Mouse (Mus musculus) MEL (cell line): ENCODE measurements around the gene Nelfb. TPM values are rescaled to one million over a fixed set of nuclear protein-coding genes. Genes with fewer than 3 reads are reported as not detected.

Experiments used
- DNase-seq: peaks from one replicate; pipeline ENCODE4 v3.0.0; 2011; ENCODE audit warnings: low read depth, low spot score
- H3K27ac ChIP-seq: 2 replicates; pipeline ENCODE4 v1.5.1; 2012; ENCODE audit warnings: low read depth, mild to moderate bottlenecking, control low read depth, low read length, moderate library complexity; ENCODE audit not compliant: control insufficient read depth
- H3K27me3 ChIP-seq, 2 experiments: fragments of 150-350 bp in 1 of 2; sonication (generic) in 1 of 2; 2 replicates each; pipeline ENCODE4 v1.6.1; 2012; ENCODE audit warnings: low read length in 2 of 2, mild to moderate bottlenecking in 2 of 2, improper control_type of control experiment in 1 of 2, moderate library complexity in 1 of 2; ENCODE audit not compliant: insufficient read depth in 2 of 2, control insufficient read depth in 1 of 2
- H3K36me3 ChIP-seq, 2 experiments: 2 replicates each; pipeline ENCODE4 v1.6.1; 2012 to 2014; ENCODE audit warnings: low read length in 2 of 2, improper control_type of control experiment in 1 of 2, inconsistent platforms in 1 of 2, mild to moderate bottlenecking in 1 of 2; ENCODE audit not compliant: insufficient read depth in 2 of 2, control insufficient read depth in 1 of 2
- H3K4me1 ChIP-seq, 2 experiments: fragments of 150-350 bp in 1 of 2; sonication (generic) in 1 of 2; 2 replicates each; pipeline ENCODE4 v1.6.1; 2012; ENCODE audit warnings: low read length in 2 of 2, improper control_type of control experiment in 1 of 2, mild to moderate bottlenecking in 1 of 2; ENCODE audit not compliant: insufficient read depth in 2 of 2, control insufficient read depth in 1 of 2
- H3K4me3 ChIP-seq, 2 experiments: fragments of 150-350 bp in 1 of 2; sonication (generic) in 1 of 2; 2 replicates each; pipeline ENCODE4 v1.5.1; 2012; ENCODE audit warnings: low read depth in 2 of 2, low read length in 2 of 2, mild to moderate bottlenecking in 2 of 2, moderate library complexity in 2 of 2, control low read depth in 1 of 2, improper control_type of control experiment in 1 of 2; ENCODE audit not compliant: control insufficient read depth in 1 of 2, insufficient read depth in 1 of 2
- H3K79me2 ChIP-seq: 2 replicates; pipeline ENCODE4 v1.6.1; 2012; ENCODE audit warnings: mild to moderate bottlenecking, low read length, moderate library complexity; ENCODE audit not compliant: control insufficient read depth, poor library complexity, insufficient read depth
- H3K9ac ChIP-seq: 2 replicates; pipeline ENCODE4 v1.6.1; 2012; ENCODE audit warnings: low read depth, mild to moderate bottlenecking, control low read depth, low read length, moderate library complexity; ENCODE audit not compliant: control insufficient read depth, poor library complexity, severe bottlenecking
- H3K9me3 ChIP-seq: fragments of 150-350 bp; sonication (generic); replicated peaks from 2 replicates; pipeline ENCODE4 v1.6.1; 2012; ENCODE audit warnings: mild to moderate bottlenecking, low read length, improper control_type of control experiment, moderate library complexity; ENCODE audit not compliant: insufficient read depth
- CHD1 ChIP-seq: IDR thresholded peaks from 2 replicates; pipeline ENCODE4 v1.6.1; 2012; ENCODE audit warnings: low read depth, mild to moderate bottlenecking, inconsistent platforms, low read length, improper control_type of control experiment
- CTCF ChIP-seq, 3 experiments: IDR thresholded peaks in 2 of 3; conservative IDR thresholded peaks in 1 of 3; 2 replicates each; pipeline ENCODE4 v1.5.1; 2011 to 2012; ENCODE audit warnings: low read length in 3 of 3, low read depth in 2 of 3, mild to moderate bottlenecking in 2 of 3, improper control_type of control experiment in 1 of 3, inconsistent platforms in 1 of 3, mixed read lengths in 1 of 3, moderate library complexity in 1 of 3; ENCODE audit not compliant: control insufficient read depth in 1 of 3, insufficient read depth in 1 of 3, poor library complexity in 1 of 3, severe bottlenecking in 1 of 3
- E2F4 ChIP-seq: IDR thresholded peaks from 2 replicates; pipeline ENCODE4 v1.6.1; 2011; ENCODE audit warnings: low read depth, low read length, improper control_type of control experiment, borderline replicate concordance
- ELF1 ChIP-seq: IDR thresholded peaks from 2 replicates; pipeline ENCODE4 v1.6.1; 2014; ENCODE audit warnings: low read depth, mild to moderate bottlenecking, inconsistent platforms, low read length, improper control_type of control experiment, moderate library complexity
- ETS1 ChIP-seq: IDR thresholded peaks from 2 replicates; pipeline ENCODE4 v1.6.1; 2012; ENCODE audit warnings: low read depth, mild to moderate bottlenecking, inconsistent platforms, low read length, improper control_type of control experiment, moderate library complexity
- GATA1 ChIP-seq: IDR thresholded peaks from 2 replicates; pipeline ENCODE4 v1.6.1; 2011; ENCODE audit warnings: low read depth, low read length, improper control_type of control experiment
- HCFC1 ChIP-seq: IDR thresholded peaks from 2 replicates; pipeline ENCODE4 v1.6.1; 2012; ENCODE audit warnings: low read depth, mild to moderate bottlenecking, inconsistent platforms, low read length, improper control_type of control experiment, moderate library complexity
- JUND ChIP-seq: IDR thresholded peaks from 2 replicates; pipeline ENCODE4 v1.6.1; 2011; ENCODE audit warnings: low read depth, mild to moderate bottlenecking, improper control_type of control experiment, low read length
- KAT2A ChIP-seq: conservative IDR thresholded peaks from 2 replicates; pipeline ENCODE4 v1.6.1; 2012; ENCODE audit warnings: low read depth, low read length, improper control_type of control experiment, inconsistent platforms
- MAFK ChIP-seq: IDR thresholded peaks from 2 replicates; pipeline ENCODE4 v1.6.1; 2011; ENCODE audit warnings: low read depth, mild to moderate bottlenecking, low read length, improper control_type of control experiment, borderline replicate concordance
- MAX ChIP-seq: IDR thresholded peaks from 2 replicates; pipeline ENCODE4 v1.6.1; 2011; ENCODE audit warnings: low read length, improper control_type of control experiment
- MAZ ChIP-seq: IDR thresholded peaks from 2 replicates; pipeline ENCODE4 v1.6.1; 2012; ENCODE audit warnings: low read depth, mild to moderate bottlenecking, inconsistent platforms, low read length, improper control_type of control experiment
- MXI1 ChIP-seq: IDR thresholded peaks from 2 replicates; pipeline ENCODE4 v1.6.1; 2011; ENCODE audit warnings: mild to moderate bottlenecking, low read depth, low read length, improper control_type of control experiment
- MYB ChIP-seq: IDR thresholded peaks from 2 replicates; pipeline ENCODE4 v1.6.1; 2011; ENCODE audit warnings: mild to moderate bottlenecking, low read depth, low read length, improper control_type of control experiment
- MYC ChIP-seq: IDR thresholded peaks from 2 replicates; pipeline ENCODE4 v1.6.1; 2011; ENCODE audit warnings: low read depth, mild to moderate bottlenecking, low read length, improper control_type of control experiment, moderate library complexity
- NELFE ChIP-seq: IDR thresholded peaks from 2 replicates; pipeline ENCODE4 v1.6.1; 2011; ENCODE audit warnings: low read depth, low read length, improper control_type of control experiment
- POLR2A ChIP-seq, 2 experiments: IDR thresholded peaks; 2 replicates each; pipeline ENCODE4 v1.6.1; 2011 to 2012; ENCODE audit warnings: low read length in 2 of 2, mild to moderate bottlenecking in 2 of 2, control low read depth in 1 of 2, improper control_type of control experiment in 1 of 2, low read depth in 1 of 2, moderate library complexity in 1 of 2; ENCODE audit not compliant: control insufficient read depth in 1 of 2, insufficient read depth in 1 of 2, poor library complexity in 1 of 2
- POLR2AphosphoS2 ChIP-seq: IDR thresholded peaks from 2 replicates; pipeline ENCODE4 v1.6.1; 2011; ENCODE audit warnings: low read length, improper control_type of control experiment
- POLR2AphosphoS5 ChIP-seq: IDR thresholded peaks from 2 replicates; pipeline ENCODE4 v1.6.1; 2012; ENCODE audit warnings: low read depth, borderline replicate concordance, mild to moderate bottlenecking, inconsistent platforms, low read length, moderate library complexity, mixed read lengths
- RAD21 ChIP-seq: IDR thresholded peaks from 2 replicates; pipeline ENCODE4 v1.6.1; 2011; ENCODE audit warnings: mild to moderate bottlenecking, low read depth, low read length, improper control_type of control experiment
- RCOR1 ChIP-seq: IDR thresholded peaks from 2 replicates; pipeline ENCODE4 v1.6.1; 2012; ENCODE audit warnings: low read depth, mild to moderate bottlenecking, inconsistent platforms, low read length, improper control_type of control experiment
- SIN3A ChIP-seq: IDR thresholded peaks from 2 replicates; pipeline ENCODE4 v1.6.1; 2012; ENCODE audit warnings: low read length, improper control_type of control experiment, inconsistent platforms
- SMC3 ChIP-seq: IDR thresholded peaks from 2 replicates; pipeline ENCODE4 v1.6.1; 2011; ENCODE audit warnings: low read depth, low read length, improper control_type of control experiment
- TAL1 ChIP-seq: IDR thresholded peaks from 2 replicates; pipeline ENCODE4 v1.6.1; 2012; ENCODE audit warnings: mild to moderate bottlenecking, inconsistent platforms, low read length, moderate library complexity, mixed read lengths
- TBP ChIP-seq: IDR thresholded peaks from 2 replicates; pipeline ENCODE4 v1.8.0; 2011; ENCODE audit warnings: low read depth, low read length, improper control_type of control experiment
- TCF12 ChIP-seq: IDR thresholded peaks from 2 replicates; pipeline ENCODE4 v1.6.1; 2014; ENCODE audit warnings: low read depth, mild to moderate bottlenecking, inconsistent platforms, low read length, improper control_type of control experiment, moderate library complexity
- UBTF ChIP-seq: IDR thresholded peaks from 2 replicates; pipeline ENCODE4 v1.6.1; 2012; ENCODE audit warnings: low read depth, mild to moderate bottlenecking, inconsistent platforms, low read length, improper control_type of control experiment, moderate library complexity, borderline replicate concordance; ENCODE audit not compliant: insufficient read depth
- USF1 ChIP-seq: IDR thresholded peaks from 2 replicates; pipeline ENCODE4 v1.6.1; 2014; ENCODE audit warnings: low read depth, mild to moderate bottlenecking, inconsistent platforms, low read length, improper control_type of control experiment, moderate library complexity
- USF2 ChIP-seq, 2 experiments: IDR thresholded peaks; 2 replicates each; pipeline ENCODE4 v1.6.1; 2011 to 2012; ENCODE audit warnings: improper control_type of control experiment in 2 of 2, low read length in 2 of 2, borderline replicate concordance in 1 of 2, inconsistent platforms in 1 of 2, low read depth in 1 of 2, mild to moderate bottlenecking in 1 of 2; ENCODE audit not compliant: insufficient read depth in 1 of 2
- ZC3H11A ChIP-seq: IDR thresholded peaks from 2 replicates; pipeline ENCODE4 v1.6.1; 2012; ENCODE audit warnings: low read depth, mild to moderate bottlenecking, inconsistent platforms, low read length, improper control_type of control experiment
- ZMIZ1 ChIP-seq: IDR thresholded peaks from 2 replicates; pipeline ENCODE4 v1.6.1; 2012; ENCODE audit warnings: low read depth, mild to moderate bottlenecking, inconsistent platforms, low read length, improper control_type of control experiment, moderate library complexity
- ZNF384 ChIP-seq: IDR thresholded peaks from 2 replicates; pipeline ENCODE4 v1.6.1; 2012; ENCODE audit warnings: low read depth, mild to moderate bottlenecking, inconsistent platforms, low read length, improper control_type of control experiment
- polyA plus RNA-seq, 2 experiments: library from polyadenylated mRNA; stranded (reverse) in 1 of 2; unstranded in 1 of 2; fragments of >175 nt in 1 of 2; fragments of >200 nt in 1 of 2; gene quantifications; 2 replicates each; pipeline versions ENCODE4 v1.2.1 to v1.2.4; 2012; ENCODE audit warnings: low replicate concordance in 2 of 2, low read depth in 1 of 2; ENCODE audit not compliant: insufficient read length in 2 of 2, insufficient read depth in 1 of 2, missing spikeins in 1 of 2
- total RNA-seq: library from RNA; depleted of rRNA; stranded (reverse); fragments of 300-350 nt; gene quantifications from 2 replicates; pipeline ENCODE4 v1.2.3, GENCODE M21; 2012

The Nelfb gene
- total and polyA plus RNA-seq, 3 experiments, result 62.9 to 83.5 TPM; not detected in 1

DNA sequence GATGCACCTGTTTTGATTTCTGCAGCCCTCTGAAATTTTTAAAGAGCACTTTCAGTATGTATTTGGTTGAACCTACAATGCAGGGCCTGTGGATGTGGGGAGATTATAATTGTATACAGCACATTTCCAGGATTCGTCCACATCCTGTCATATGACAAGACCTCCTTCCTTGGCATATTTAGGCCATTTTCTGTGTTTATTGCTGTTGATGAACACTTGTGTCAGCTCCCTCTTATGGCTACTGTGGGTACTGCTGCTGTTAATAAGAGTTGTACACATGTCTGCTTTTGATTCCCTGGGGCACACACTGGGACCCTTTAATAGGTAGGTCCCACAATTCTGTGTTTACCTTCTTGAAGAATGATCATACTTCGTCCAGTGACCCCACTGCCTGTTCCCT lies 53.6 kb downstream of the Nelfb start:
- peaks cover 0 to 2% of the 10 kb centered on the region in 2 experiments; a peak in 1 of 4 replicates for H3K36me3 ChIP-seq
- peak; percentile 88 for DNase-seq
- H3K4me1 ChIP-seq, result peaks cover 2 to 3% of the 10 kb centered on the region in 2 experiments; a peak in 2 of 4 replicates
- no peaks in the 10 kb centered on the region for H3K79me2 ChIP-seq
- TF ChIP-seq E2F4 (no peak), MXI1 (peak; percentile 35; the same call in 1 of the 2 replicates), ELF1 (no peak), KAT2A (no peak), ZC3H11A (peak; percentile 51), MAX (0 out of 2 replicates have a peak, but pooled peaks have one; percentile 21), JUND (0 out of 2 replicates have a peak, but pooled peaks have one; percentile 9), CHD1 (no peak), NELFE (0 out of 2 replicates have a peak, but pooled peaks have one; percentile 19), POLR2A (IDR thresholded peaks at IDR 0.05; ENCODE audit: control insufficient read depth in 1 of 2, insufficient read depth in 1 of 2, low read depth in 1 of 2, low read length in 2 of 2, poor library complexity in 1 of 2) (no peak), ETS1 (no peak), USF1 (peak; percentile 66), POLR2AphosphoS2 (no peak), CTCF (IDR thresholded peaks at IDR 0.05 in 2 of 3, conservative IDR thresholded peaks at IDR 0.05 in 1 of 3; ENCODE audit: control insufficient read depth in 1 of 3, insufficient read depth in 1 of 3, low read depth in 2 of 3, low read length in 3 of 3, poor library complexity in 1 of 3, severe bottlenecking in 1 of 3) (peak in 2 of 3 experiments; percentile 76 to 94; a peak in 4 of 6 replicates), RAD21 (peak; percentile 60), TBP (no peak), MYC (peak; percentile 75; the same call in 1 of the 2 replicates), SMC3 (peak; percentile 72), UBTF (no peak), MAFK (no peak), SIN3A (peak; percentile 39; the same call in 1 of the 2 replicates)
- TF ChIP-seq, all 39 proteins: peak for 11
- H3K4me3 ChIP-seq, result no peak overlapping the region
- H3K27me3 ChIP-seq, result no peaks in the 10 kb centered on the region
- H3K27ac ChIP-seq, result no peak overlapping the region
- H3K9ac ChIP-seq, result no peak overlapping the region
- H3K9me3 ChIP-seq, result no peaks in the 10 kb centered on the region

DNA sequence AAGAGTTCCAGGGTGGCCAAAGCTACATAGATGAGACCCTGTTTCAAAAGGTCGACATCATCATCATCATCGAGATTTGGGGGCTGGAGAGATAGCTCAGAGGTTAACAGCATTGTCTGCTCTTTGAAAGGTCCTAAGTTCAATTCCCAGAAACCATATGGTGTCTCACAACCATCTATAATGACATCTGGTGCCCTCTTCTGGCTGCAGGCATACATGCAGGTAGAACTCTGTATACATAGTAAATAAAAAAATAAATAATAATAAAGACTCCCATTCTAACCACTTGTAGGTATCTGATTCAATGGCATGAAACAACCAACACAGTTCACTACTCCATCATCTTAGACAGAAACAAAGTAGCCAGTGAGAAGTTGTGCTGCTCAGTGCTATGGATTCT lies 54.3 kb downstream of the Nelfb start:
- no peaks in the 10 kb centered on the region for H3K9me3 ChIP-seq
- no peak overlapping the region for H3K9ac ChIP-seq
- no peaks in the 10 kb centered on the region for H3K79me2 ChIP-seq
- H3K27me3 ChIP-seq, result no peaks in the 10 kb centered on the region
- H3K27ac ChIP-seq, result no peak overlapping the region
- no peak overlapping the region for H3K4me3 ChIP-seq
- H3K36me3 ChIP-seq, result peaks cover 0 to 2% of the 10 kb centered on the region in 2 experiments; a peak in 1 of 4 replicates
- peak; percentile 64 for DNase-seq
- peaks cover 5 to 6% of the 10 kb centered on the region in 2 experiments; a peak in 3 of 4 replicates for H3K4me1 ChIP-seq
- no peak for TF ChIP-seq MAZ
- TF ChIP-seq ELF1, result no peak
- TF ChIP-seq KAT2A, result no peak
- no peak for TF ChIP-seq TCF12
- no peak for TF ChIP-seq RCOR1
- no peak for TF ChIP-seq HCFC1
- no peak for TF ChIP-seq ZNF384
- TF ChIP-seq CHD1, result no peak
- no peak for TF ChIP-seq TAL1
- TF ChIP-seq GATA1, result no peak
- TF ChIP-seq MYB, result no peak
- TF ChIP-seq USF2 (IDR thresholded peaks at IDR 0.05; ENCODE audit: borderline replicate concordance in 1 of 2, insufficient read depth in 1 of 2, low read depth in 1 of 2, low read length in 2 of 2), result no peak
- TF ChIP-seq CTCF (IDR thresholded peaks at IDR 0.05 in 2 of 3, conservative IDR thresholded peaks at IDR 0.05 in 1 of 3; ENCODE audit: control insufficient read depth in 1 of 3, insufficient read depth in 1 of 3, low read depth in 2 of 3, low read length in 3 of 3, poor library complexity in 1 of 3, severe bottlenecking in 1 of 3), result peak in 2 of 3 experiments; percentile 36 to 63; a peak in 4 of 6 replicates
- TF ChIP-seq POLR2AphosphoS5, result no peak
- no peak for TF ChIP-seq MYC
- TF ChIP-seq POLR2A (IDR thresholded peaks at IDR 0.05; ENCODE audit: control insufficient read depth in 1 of 2, insufficient read depth in 1 of 2, low read depth in 1 of 2, low read length in 2 of 2, poor library complexity in 1 of 2), result no peak
- no peak for TF ChIP-seq ZMIZ1
